Mouse (Mus musculus): ENCODE results near the gene Elavl2. TPM values are rescaled to one million over a fixed set of nuclear protein-coding genes. Genes with fewer than 3 reads are reported as not detected.

Elavl2 gene
- 0.52 TPM for polyA plus RNA-seq (2014; fragmentation: Illumina TruSeq; extraction: RNeasy Lipid Tissue Mini Kit (QIAGEN cat#74804); ENCODE audit: low read depth, low replicate concordance)

DNA sequence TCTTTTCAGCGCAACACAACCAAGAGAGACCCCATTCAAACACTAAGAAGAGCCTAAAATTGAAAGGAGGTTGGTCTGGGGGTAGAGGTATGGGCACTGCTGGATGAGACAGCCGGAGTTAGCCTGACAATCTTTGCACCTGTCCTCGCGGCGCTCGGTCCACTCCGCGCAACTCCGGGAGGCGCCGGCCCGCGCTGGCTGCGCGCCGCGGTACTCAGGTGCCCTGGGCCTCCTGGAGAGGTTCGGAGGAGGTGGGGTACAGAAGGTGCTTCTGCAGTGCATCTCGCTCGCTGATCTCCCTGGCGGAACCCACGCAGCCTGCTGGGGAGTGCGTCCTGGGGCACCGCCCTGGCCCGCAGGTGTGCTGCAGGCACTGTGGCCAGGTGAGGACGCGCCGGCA, at the start of gene Elavl2:
Gene Elavl2 (minus strand): TSS at position 363 of the 400 bp plus-strand sequence.

All from heart, adult 10 weeks (tissue).